Mouse (Mus musculus): ENCODE results near the gene Tbx19. TPM values are rescaled to one million over a fixed set of nuclear protein-coding genes. Genes with fewer than 3 reads are reported as not detected.

The Tbx19 gene
- polyA plus RNA-seq, 1 experiment from 2014 or later: not detected

GRCm38 (mm10) chr1:165169462-165169861 lies 8.9 kb upstream of the Tbx19 start:
- no peak overlapping the region for H3K4me2 ChIP-seq (ENCODE audit: low read length)
- no peaks in the 10 kb centered on the region for H3K27me3 ChIP-seq (replicated peaks; ENCODE audit: control insufficient read depth, insufficient read depth, low read length)
- WGBS: 83% methylated on average over 3 of the region's 3 CpGs
- ATAC-seq: no peak
- H3K4me3 ChIP-seq (replicated peaks; ENCODE audit: low read length): no peak overlapping the region
- no peaks in the 10 kb centered on the region for H3K36me3 ChIP-seq (ENCODE audit: control insufficient read depth, insufficient read depth)
- H3K4me1 ChIP-seq (replicated peaks; ENCODE audit: control insufficient read depth, insufficient read depth, low read length): no peaks in the 10 kb centered on the region
- no peak overlapping the region for H3K27ac ChIP-seq (ENCODE audit: low read length)
- H3K9ac ChIP-seq (replicated peaks; ENCODE audit: low read depth, low read length): no peak overlapping the region
- H3K9me3 ChIP-seq (ENCODE audit: control insufficient read depth, low read length): 0 out of 2 replicates have a peak, but pooled peaks cover 2% of the 10 kb centered on the region

- Histone ChIP-seq H3K9me3 (ENCODE audit: control insufficient read depth, low read length) (0 out of 2 replicates have a peak, but pooled peaks cover 2% of the 10 kb centered on the region), H3K4me1 (replicated peaks; ENCODE audit: control insufficient read depth, insufficient read depth, low read length) (0 out of 2 replicates have a peak, but pooled peaks cover 4% of the 10 kb centered on the region), H3K36me3 (ENCODE audit: control insufficient read depth, insufficient read depth) (no peaks in the 10 kb centered on the region), H3K27me3 (replicated peaks; ENCODE audit: control insufficient read depth, insufficient read depth, low read length) (no peaks in the 10 kb centered on the region), H3K9ac (replicated peaks; ENCODE audit: low read depth, low read length) (no peak overlapping the region), H3K4me3 (replicated peaks; ENCODE audit: low read length) (no peak overlapping the region), H3K27ac (ENCODE audit: low read length) (no peak overlapping the region), H3K4me2 (ENCODE audit: low read length) (no peak overlapping the region)
- ATAC-seq: no peak
- WGBS: 79% methylated on average over 6 of the region's 6 CpGs
Observed at GRCm38 (mm10) chr1:165164920-165165319, 4.3 kb upstream of the Tbx19 start.

GRCm38 (mm10) chr1:165158841-165159240 lies 1.7 kb downstream of the Tbx19 start:
- no peaks in the 10 kb centered on the region for H3K9me3 ChIP-seq (ENCODE audit: control insufficient read depth, low read length)
- H3K27ac ChIP-seq (ENCODE audit: low read length): no peak overlapping the region
- no peak overlapping the region for H3K9ac ChIP-seq (replicated peaks; ENCODE audit: low read depth, low read length)
- no peak for ATAC-seq
- WGBS: 77% methylated on average over 10 of the region's 10 CpGs
- 0 out of 2 replicates have a peak, but pooled peaks cover 4% of the 10 kb centered on the region for H3K4me1 ChIP-seq (replicated peaks; ENCODE audit: control insufficient read depth, insufficient read depth, low read length)
- no peaks in the 10 kb centered on the region for H3K27me3 ChIP-seq (replicated peaks; ENCODE audit: control insufficient read depth, insufficient read depth, low read length)
- H3K4me3 ChIP-seq (replicated peaks; ENCODE audit: low read length): no peak overlapping the region
- no peak overlapping the region for H3K4me2 ChIP-seq (ENCODE audit: low read length)
- H3K36me3 ChIP-seq (ENCODE audit: control insufficient read depth, insufficient read depth): no peaks in the 10 kb centered on the region

GRCm38 (mm10) chr1:165154162-165154561 lies 6.4 kb downstream of the Tbx19 start:
- no peak overlapping the region for H3K27ac ChIP-seq (ENCODE audit: low read length)
- H3K4me1 ChIP-seq (replicated peaks; ENCODE audit: control insufficient read depth, insufficient read depth, low read length): no peaks in the 10 kb centered on the region; the same call in 1 of the 2 replicates
- H3K27me3 ChIP-seq (replicated peaks; ENCODE audit: control insufficient read depth, insufficient read depth, low read length): no peaks in the 10 kb centered on the region
- H3K9me3 ChIP-seq (ENCODE audit: control insufficient read depth, low read length): no peaks in the 10 kb centered on the region
- no peak overlapping the region for H3K4me2 ChIP-seq (ENCODE audit: low read length)
- ATAC-seq: no peak
- no peaks in the 10 kb centered on the region for H3K36me3 ChIP-seq (ENCODE audit: control insufficient read depth, insufficient read depth)
- no peak overlapping the region for H3K4me3 ChIP-seq (replicated peaks; ENCODE audit: low read length)
- no peak overlapping the region for H3K9ac ChIP-seq (replicated peaks; ENCODE audit: low read depth, low read length)
- whole genome bisulfite sequencing: 88% methylated on average over 4 of the region's 4 CpGs

DNA sequence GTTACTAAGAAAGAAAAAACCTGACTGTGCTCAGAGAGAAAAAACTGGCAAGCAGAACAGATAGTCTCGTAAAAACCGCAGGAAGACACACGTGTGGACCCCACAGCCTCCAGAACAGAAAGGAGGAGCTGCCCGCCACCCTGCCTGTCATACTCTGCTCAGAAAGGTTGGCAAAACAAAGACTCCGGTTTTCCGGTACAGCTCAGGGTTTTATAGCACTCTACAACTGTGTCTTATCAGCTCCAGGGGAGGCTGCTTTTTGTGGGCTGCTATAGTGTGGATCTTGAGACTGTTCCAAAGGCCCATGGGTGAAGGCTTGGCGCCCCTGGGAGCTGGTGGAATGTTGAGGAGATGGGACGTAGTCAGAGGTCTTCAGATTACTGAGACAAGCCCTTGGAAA lies 9.4 kb downstream of the Tbx19 start:
- Histone ChIP-seq H3K4me3 (replicated peaks; ENCODE audit: low read length) (no peak overlapping the region), H3K36me3 (ENCODE audit: control insufficient read depth, insufficient read depth) (no peaks in the 10 kb centered on the region), H3K9me3 (ENCODE audit: control insufficient read depth, low read length) (no peaks in the 10 kb centered on the region), H3K27me3 (replicated peaks; ENCODE audit: control insufficient read depth, insufficient read depth, low read length) (no peaks in the 10 kb centered on the region), H3K9ac (replicated peaks; ENCODE audit: low read depth, low read length) (no peak overlapping the region), H3K4me1 (replicated peaks; ENCODE audit: control insufficient read depth, insufficient read depth, low read length) (no peaks in the 10 kb centered on the region; the same call in 1 of the 2 replicates), H3K27ac (ENCODE audit: low read length) (no peak overlapping the region), H3K4me2 (ENCODE audit: low read length) (no peak overlapping the region)
- 84% methylated on average over 8 of the region's 8 CpGs for WGBS
- no peak for ATAC-seq

DNA sequence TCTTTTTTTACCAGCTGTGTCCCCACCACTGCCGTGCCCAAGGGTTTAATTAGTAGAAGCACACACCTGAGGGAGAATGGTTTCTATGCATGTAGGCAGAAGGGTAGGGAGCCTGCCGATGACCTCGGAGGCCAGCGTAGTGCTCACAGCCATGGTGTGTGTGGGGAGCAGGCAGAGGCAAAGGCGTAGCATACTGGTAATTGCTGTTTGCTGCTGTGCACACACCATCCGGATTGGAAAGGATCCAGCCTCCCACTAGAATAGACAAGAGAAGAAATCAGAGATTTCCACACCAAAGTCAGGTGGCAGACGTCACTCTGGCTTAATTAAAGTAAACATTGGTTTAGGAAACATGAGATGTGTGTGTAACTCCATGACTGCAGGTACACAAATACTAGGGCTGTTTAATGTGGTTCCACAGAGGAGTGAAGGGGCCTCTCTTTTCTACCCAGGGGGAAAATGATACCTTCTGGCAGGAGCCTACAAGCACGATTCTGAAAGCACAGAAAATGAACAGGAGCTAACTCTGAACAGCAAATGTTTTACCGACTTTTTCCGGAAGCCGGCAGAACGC lies 18.1 kb downstream of the Tbx19 start:
- Histone ChIP-seq H3K4me1 (replicated peaks; ENCODE audit: control insufficient read depth, insufficient read depth, low read length) (no peaks in the 10 kb centered on the region), H3K9ac (replicated peaks; ENCODE audit: low read depth, low read length) (no peak overlapping the region), H3K27ac (ENCODE audit: low read length) (no peak overlapping the region), H3K4me2 (ENCODE audit: low read length) (no peak overlapping the region), H3K9me3 (ENCODE audit: control insufficient read depth, low read length) (peaks cover 4% of the 10 kb centered on the region; the same call in 1 of the 2 replicates), H3K4me3 (replicated peaks; ENCODE audit: low read length) (no peak overlapping the region), H3K36me3 (ENCODE audit: control insufficient read depth, insufficient read depth) (no peaks in the 10 kb centered on the region), H3K27me3 (replicated peaks; ENCODE audit: control insufficient read depth, insufficient read depth, low read length) (no peaks in the 10 kb centered on the region)
- no peak for ATAC-seq
- WGBS: 86% methylated on average over 12 of the region's 12 CpGs

- no peak overlapping the region for H3K27ac ChIP-seq (ENCODE audit: low read length)
- peaks cover 4% of the 10 kb centered on the region; the same call in 1 of the 2 replicates for H3K9me3 ChIP-seq (ENCODE audit: control insufficient read depth, low read length)
- H3K4me1 ChIP-seq (replicated peaks; ENCODE audit: control insufficient read depth, insufficient read depth, low read length): no peaks in the 10 kb centered on the region
- WGBS: 83% methylated on average over 3 of the region's 3 CpGs
- no peak for ATAC-seq
- no peak overlapping the region for H3K4me3 ChIP-seq (replicated peaks; ENCODE audit: low read length)
- no peak overlapping the region for H3K4me2 ChIP-seq (ENCODE audit: low read length)
- H3K9ac ChIP-seq (replicated peaks; ENCODE audit: low read depth, low read length): no peak overlapping the region
- H3K27me3 ChIP-seq (replicated peaks; ENCODE audit: control insufficient read depth, insufficient read depth, low read length): no peaks in the 10 kb centered on the region
- H3K36me3 ChIP-seq (ENCODE audit: control insufficient read depth, insufficient read depth): no peaks in the 10 kb centered on the region
Observed at GRCm38 (mm10) chr1:165140227-165140626, 20.3 kb downstream of the Tbx19 start.

DNA sequence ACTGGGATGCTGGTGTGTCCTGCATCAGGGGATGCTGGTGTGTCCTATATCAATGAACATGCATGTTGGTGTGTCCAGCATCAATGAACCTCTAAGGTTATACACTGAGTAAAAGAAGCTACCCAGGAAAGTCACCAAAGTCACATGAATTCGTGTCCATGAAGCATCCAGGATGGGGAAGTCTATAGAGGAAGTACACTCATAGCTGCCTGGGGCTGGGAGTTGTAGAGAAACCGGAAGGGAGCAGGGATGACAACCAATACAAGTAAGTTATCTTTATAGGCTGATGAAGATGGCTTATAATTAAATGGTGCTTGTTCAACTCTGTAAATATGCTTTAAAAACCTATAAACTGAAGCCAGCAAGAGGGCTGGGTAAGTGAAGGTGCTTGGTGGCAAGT lies 26.7 kb downstream of the Tbx19 start:
- Histone ChIP-seq H3K27me3 (replicated peaks; ENCODE audit: control insufficient read depth, insufficient read depth, low read length) (no peaks in the 10 kb centered on the region), H3K27ac (ENCODE audit: low read length) (no peak overlapping the region), H3K4me3 (replicated peaks; ENCODE audit: low read length) (no peak overlapping the region), H3K36me3 (ENCODE audit: control insufficient read depth, insufficient read depth) (no peaks in the 10 kb centered on the region), H3K4me2 (ENCODE audit: low read length) (no peak overlapping the region), H3K9me3 (ENCODE audit: control insufficient read depth, low read length) (no peaks in the 10 kb centered on the region), H3K9ac (replicated peaks; ENCODE audit: low read depth, low read length) (no peak overlapping the region), H3K4me1 (replicated peaks; ENCODE audit: control insufficient read depth, insufficient read depth, low read length) (no peaks in the 10 kb centered on the region)
- WGBS: 73% methylated on average over 2 of the region's 2 CpGs
- no peak for ATAC-seq

GRCm38 (mm10) chr1:165133279-165133678 lies 27.3 kb downstream of the Tbx19 start:
- Histone ChIP-seq H3K4me1 (replicated peaks; ENCODE audit: control insufficient read depth, insufficient read depth, low read length) (no peaks in the 10 kb centered on the region), H3K27me3 (replicated peaks; ENCODE audit: control insufficient read depth, insufficient read depth, low read length) (no peaks in the 10 kb centered on the region), H3K4me3 (replicated peaks; ENCODE audit: low read length) (no peak overlapping the region), H3K27ac (ENCODE audit: low read length) (no peak overlapping the region), H3K9me3 (ENCODE audit: control insufficient read depth, low read length) (no peaks in the 10 kb centered on the region), H3K9ac (replicated peaks; ENCODE audit: low read depth, low read length) (no peak overlapping the region), H3K4me2 (ENCODE audit: low read length) (no peak overlapping the region), H3K36me3 (ENCODE audit: control insufficient read depth, insufficient read depth) (no peaks in the 10 kb centered on the region)
- no peak for ATAC-seq
- WGBS: 74% methylated on average over 5 of the region's 5 CpGs
